Mouse (Mus musculus) 3T3-L1 (cell line): ENCODE measurements around the gene Cd36.
A peak's percentile ranks its signal among the peaks of the same experiment; 100 is the strongest.

Source experiments
- DNase-seq: peaks from one replicate; pipeline ENCODE4 v3.0.0-alpha.2; 2015; ENCODE audit warnings: low read depth, low spot score

The Cd36 gene

GRCm38 (mm10) chr5:17806774-17807377, 81.7 kb downstream of the Cd36 start:
- no peak for DNase-seq

GRCm38 (mm10) chr5:17776571-17776970, 112.0 kb downstream of the Cd36 start:
- peak; percentile 91 for DNase-seq

GRCm38 (mm10) chr5:17770328-17770727, 118.3 kb downstream of the Cd36 start:
- no peak for DNase-seq

GRCm38 (mm10) chr5:17766006-17766677, 122.5 kb downstream of the Cd36 start:
- peak; percentile 76 for DNase-seq

GRCm38 (mm10) chr5:17753471-17754005, 135.1 kb downstream of the Cd36 start:
- peak; percentile 61 for DNase-seq

- DNase-seq = peak; percentile 88
Measured at GRCm38 (mm10) chr5:17748293-17748692, 140.3 kb downstream of the Cd36 start.

GRCm38 (mm10) chr5:17747143-17747542, 141.5 kb downstream of the Cd36 start:
- peak; percentile 47 for DNase-seq

GRCm38 (mm10) chr5:17746520-17746919, 142.1 kb downstream of the Cd36 start:
- peak; percentile 19 for DNase-seq

GRCm38 (mm10) chr5:17739805-17740204, 148.8 kb downstream of the Cd36 start:
- peak; percentile 52 for DNase-seq
